Mouse (Mus musculus) cortical plate, adult 2 months (tissue): ENCODE measurements around the gene Ano2.

Experiments
- CTCF ChIP-seq: fragments of 200-500 bp; IDR thresholded peaks from 2 replicates; pipeline ENCODE4 v1.5.1; 2011; ENCODE audit warnings: mild to moderate bottlenecking, control low read depth, low read length; ENCODE audit not compliant: insufficient read depth; ENCODE audit errors: extremely low read depth
- POLR2A ChIP-seq: fragments of 200-500 bp; IDR thresholded peaks from 2 replicates; pipeline ENCODE4 v1.6.1; 2011; ENCODE audit warnings: mild to moderate bottlenecking, low read length, control low read depth; ENCODE audit not compliant: insufficient read depth; ENCODE audit errors: extremely low read depth

- TF ChIP-seq CTCF = no peak
- no peak for TF ChIP-seq POLR2A
Measured at GRCm38 (mm10) chr6:125773256-125773655, 83.0 kb downstream of the Ano2 start.
